8 mouse cellular contexts compared by ENCODE assay signal in the genomic region with DNA sequence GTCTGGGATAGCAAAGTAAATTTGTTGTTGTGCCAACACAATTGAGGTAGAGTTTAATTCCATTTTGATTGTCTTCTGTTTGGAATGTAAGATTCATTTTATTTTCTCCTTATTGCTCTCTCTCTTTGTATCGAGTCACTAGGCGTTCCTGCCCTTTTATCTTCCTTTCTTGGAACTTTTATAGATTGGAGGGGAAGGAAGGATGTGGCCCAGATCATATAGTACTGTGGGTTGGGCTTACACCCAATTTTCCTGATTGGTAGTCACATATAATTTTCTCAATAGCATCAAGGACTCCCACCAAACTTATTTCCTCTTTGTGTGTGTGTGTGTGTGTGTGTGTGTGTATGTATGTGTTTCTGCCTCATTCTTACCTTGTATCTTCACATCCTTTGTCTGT. TPM values are rescaled to one million over a fixed set of nuclear protein-coding genes. Genes with fewer than 3 reads are reported as not detected.
DNase-seq lines count a peak whose midpoint lies in the region; ATAC-seq and TF ChIP-seq lines count a peak whose summit lies in the region.

No protein-coding gene starts in this region.

- H3K27ac ChIP-seq in heart, embryonic 12.5 days (ENCODE audit: poor library complexity, severe bottlenecking) = peak overlapping the region; percentile 72
- peak overlapping the region; percentile 52 for H3K27ac ChIP-seq in ES-Bruce4 (ENCODE audit: insufficient read depth, low read length)
- peak overlapping the region; percentile 56; the same call in 1 of the 2 replicates for H3K27ac ChIP-seq in forebrain, embryonic 15.5 days (replicated peaks)
- H3K27ac ChIP-seq in liver, embryonic 16.5 days (ENCODE audit: low read length) = peak overlapping the region; percentile 84

- DNase-seq in heart, adult 9 months (ENCODE audit: low spot score in 2 of 2) = no peak
- no peak for DNase-seq in MN1 (ENCODE audit: low spot score)
- DNase-seq in frontal cortex, postnatal 10 days (ENCODE audit: low spot score in 2 of 2) = no peak
- DNase-seq in cerebellum, postnatal 4 days (ENCODE audit: low spot score in 2 of 2) = no peak

- peak overlapping the region; percentile 75 for H3K4me2 ChIP-seq in heart, embryonic 12.5 days
- peak overlapping the region; percentile 78 for H3K4me2 ChIP-seq in forebrain, embryonic 15.5 days (replicated peaks)
- H3K4me2 ChIP-seq in liver, embryonic 16.5 days (ENCODE audit: low read depth, low read length) = peak overlapping the region; percentile 55

- TF ChIP-seq EP300 in ES-Bruce4 (IDR thresholded peaks at IDR 0.05; ENCODE audit: insufficient read depth, low read depth, low read length) = no peak

- H3K36me3 ChIP-seq in heart, embryonic 12.5 days = peaks cover 15% of the 10 kb centered on the region
- peaks cover 20% of the 10 kb centered on the region for H3K36me3 ChIP-seq in ES-Bruce4 (ENCODE audit: control insufficient read depth, insufficient read depth, low read length, poor library complexity, severe bottlenecking)
- H3K36me3 ChIP-seq in forebrain, embryonic 15.5 days = no peaks in the 10 kb centered on the region
- H3K36me3 ChIP-seq in liver, embryonic 16.5 days (ENCODE audit: control insufficient read depth, insufficient read depth) = peaks cover 29% of the 10 kb centered on the region

- H3K4me3 ChIP-seq in heart, embryonic 12.5 days = peak overlapping the region; percentile 74
- peak overlapping the region; percentile 78 for H3K4me3 ChIP-seq in ES-Bruce4 (ENCODE audit: low read depth, low read length)
- peak overlapping the region; percentile 72 for H3K4me3 ChIP-seq in forebrain, embryonic 15.5 days
- peak overlapping the region; percentile 76 for H3K4me3 ChIP-seq in liver, embryonic 16.5 days (ENCODE audit: low read depth, low read length)

- peaks cover 16% of the 10 kb centered on the region for H3K4me1 ChIP-seq in heart, embryonic 12.5 days (replicated peaks)
- no peaks in the 10 kb centered on the region for H3K4me1 ChIP-seq in ES-Bruce4 (ENCODE audit: control insufficient read depth, insufficient read depth, low read length)
- H3K4me1 ChIP-seq in forebrain, embryonic 15.5 days = peaks cover 26% of the 10 kb centered on the region
- H3K4me1 ChIP-seq in liver, embryonic 16.5 days (ENCODE audit: control insufficient read depth, low read depth, low read length) = peaks cover 12% of the 10 kb centered on the region

- H3K9me3 ChIP-seq in heart, embryonic 12.5 days (replicated peaks) = no peaks in the 10 kb centered on the region
- H3K9me3 ChIP-seq in ES-Bruce4 (replicated peaks; ENCODE audit: control insufficient read depth, insufficient read depth, low read length, poor library complexity, severe bottlenecking) = no peaks in the 10 kb centered on the region
- H3K9me3 ChIP-seq in forebrain, embryonic 15.5 days = no peaks in the 10 kb centered on the region
- no peaks in the 10 kb centered on the region for H3K9me3 ChIP-seq in liver, embryonic 16.5 days (replicated peaks; ENCODE audit: control insufficient read depth, low read length)

- no peaks in the 10 kb centered on the region for H3K27me3 ChIP-seq in heart, embryonic 12.5 days (replicated peaks)
- H3K27me3 ChIP-seq in ES-Bruce4 (ENCODE audit: control insufficient read depth, insufficient read depth, low read length, poor library complexity, severe bottlenecking) = no peaks in the 10 kb centered on the region
- H3K27me3 ChIP-seq in forebrain, embryonic 15.5 days = no peaks in the 10 kb centered on the region
- H3K27me3 ChIP-seq in liver, embryonic 16.5 days (ENCODE audit: control insufficient read depth, insufficient read depth, low read depth, low read length) = no peaks in the 10 kb centered on the region

- ATAC-seq in heart, embryonic 12.5 days (ENCODE audit: insufficient number of reproducible peaks, low FRiP score) = no peak
- ATAC-seq in forebrain, embryonic 15.5 days (replicated peaks) = no peak
- peak; percentile 32 for ATAC-seq in liver, embryonic 16.5 days (ENCODE audit: low read depth)

- H3K9ac ChIP-seq in heart, embryonic 12.5 days = peak overlapping the region; percentile 80
- H3K9ac ChIP-seq in ES-Bruce4 (ENCODE audit: low read depth, poor library complexity, severe bottlenecking) = peak overlapping the region; percentile 82
- peak overlapping the region; percentile 48; the same call in 1 of the 2 replicates for H3K9ac ChIP-seq in forebrain, embryonic 15.5 days (replicated peaks)
- H3K9ac ChIP-seq in liver, embryonic 16.5 days (ENCODE audit: low read depth, low read length) = peak overlapping the region; percentile 79

- 0% methylated on average over 2 of the region's 2 CpGs for WGBS in heart, embryonic 12.5 days
- 2% methylated on average over 2 of the region's 2 CpGs for WGBS in forebrain, embryonic 15.5 days
- 3% methylated on average over 2 of the region's 2 CpGs for WGBS in liver, embryonic 16.5 days (ENCODE audit: insufficient replicate concordance)

- TF ChIP-seq POLR2A in ES-Bruce4 (IDR thresholded peaks at IDR 0.05; ENCODE audit: insufficient read depth, low read length) = no peak

- TF ChIP-seq CTCF in ES-Bruce4 (IDR thresholded peaks at IDR 0.05; ENCODE audit: low read depth, low read length) = no peak

RNA-seq across cellular contexts. Expression of a gene that starts 0.7 kb away (rescaled TPM):
- polyA plus RNA-seq in heart, embryonic 12.5 days (2016; fragmentation: Nextera tagmentation; extraction: Ambion mirVana) = 65.6 and 74.1 TPM in 2 replicates
- polyA plus RNA-seq in ES-Bruce4 (2011; ENCODE audit: insufficient read depth, insufficient read length, low read depth, missing spikeins) = 183 TPM in 2 replicates
- polyA plus RNA-seq in forebrain, embryonic 15.5 days (2015; fragmentation: Nextera tagmentation; extraction: Ambion mirVana) = 50.6 and 51.1 TPM in 2 replicates
- polyA plus RNA-seq in liver, embryonic 16.5 days (2015; fragmentation: Nextera tagmentation; extraction: Ambion mirVana) = 57.7 and 58.9 TPM in 2 replicates

RNA-seq across cellular contexts. Expression of a gene that starts 16.9 kb away (rescaled TPM):
- polyA plus RNA-seq in heart, embryonic 12.5 days (2016; fragmentation: Nextera tagmentation; extraction: Ambion mirVana) = 83.0 and 85.9 TPM in 2 replicates
- 108 TPM in 2 replicates for polyA plus RNA-seq in ES-Bruce4 (2011; ENCODE audit: insufficient read depth, insufficient read length, low read depth, missing spikeins)
- polyA plus RNA-seq in forebrain, embryonic 15.5 days (2015; fragmentation: Nextera tagmentation; extraction: Ambion mirVana) = 179 and 183 TPM in 2 replicates
- polyA plus RNA-seq in liver, embryonic 16.5 days (2015; fragmentation: Nextera tagmentation; extraction: Ambion mirVana) = 213 and 241 TPM in 2 replicates
